Mouse (Mus musculus) C2C12 (cell line): Measurements from ENCODE around the gene Sorcs2.

Experiments used
- CEBPB ChIP-seq: IDR thresholded peaks from one replicate; pipeline ENCODE4 v1.6.1; 2011; ENCODE audit warnings: low read depth, mild to moderate bottlenecking, control low read depth, moderate library complexity
- CTCF ChIP-seq: IDR thresholded peaks from one replicate; pipeline ENCODE4 v1.5.1; 2011; ENCODE audit not compliant: control insufficient read depth, insufficient read depth, insufficient read length
- FOSL1 ChIP-seq: IDR thresholded peaks from one replicate; pipeline ENCODE4 v1.8.0; 2011; ENCODE audit warnings: mild to moderate bottlenecking, low read length; ENCODE audit not compliant: poor library complexity, insufficient read depth, severe bottlenecking
- MAX ChIP-seq: IDR thresholded peaks from one replicate; pipeline ENCODE4 v1.6.1; 2011; ENCODE audit warnings: mild to moderate bottlenecking, control low read depth
- MYOD1 ChIP-seq: IDR thresholded peaks from one replicate; pipeline ENCODE4 v1.6.1; 2011; ENCODE audit warnings: low read depth; ENCODE audit not compliant: control insufficient read depth, insufficient read length
- MYOG ChIP-seq: IDR thresholded peaks from one replicate; pipeline ENCODE4 v1.6.1; 2011; ENCODE audit not compliant: control insufficient read depth, insufficient read length; ENCODE audit errors: extremely low read depth
- USF1 ChIP-seq: IDR thresholded peaks from one replicate; pipeline ENCODE4 v1.6.1; 2011; ENCODE audit warnings: low read depth, mild to moderate bottlenecking, control low read depth, moderate library complexity

DNA sequence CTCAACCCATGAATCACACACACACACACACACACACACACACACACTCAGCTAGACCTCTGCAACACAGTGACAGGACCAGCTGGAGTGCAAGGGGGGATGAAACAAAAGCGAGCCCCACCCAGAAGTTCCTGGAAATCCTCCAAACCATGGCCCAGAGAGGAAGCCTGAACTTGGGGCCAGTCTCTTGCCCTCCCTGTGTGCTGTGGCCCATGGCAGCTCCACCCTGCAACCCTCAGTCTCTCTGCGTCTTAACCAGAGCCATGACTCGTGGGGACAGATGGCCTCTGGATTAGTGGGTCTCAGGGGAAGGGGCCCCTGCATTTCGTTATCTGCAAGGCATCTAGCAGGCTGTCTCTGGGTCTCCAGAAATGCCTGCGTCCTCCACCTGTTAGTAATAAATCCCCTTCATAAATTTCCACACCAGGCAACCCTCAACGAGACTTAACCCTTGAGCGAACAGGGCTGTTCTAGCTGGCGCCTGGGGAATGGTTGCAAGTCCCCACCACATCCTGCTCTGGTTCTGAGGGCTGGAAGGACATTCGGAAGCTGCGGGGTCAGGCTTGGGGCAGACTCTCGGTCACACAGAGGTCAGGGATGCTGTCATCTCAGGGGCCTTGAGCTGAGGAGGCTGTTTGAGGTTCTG lies 24.6 kb downstream of the Sorcs2 start:
- TF ChIP-seq MAX (no peak), FOSL1 (peak; percentile 2), CTCF (no peak), USF1 (no peak), CEBPB (peak; percentile 5), MYOG (no peak), MYOD1 (peak; percentile 85)
